8 mouse cellular contexts compared by ENCODE assay signal in genomic region chr14:121103459-121103858, GRCm38 (mm10).
A peak's percentile ranks its signal among the peaks of the same experiment; 100 is the strongest.
DNase-seq lines count a peak whose midpoint lies in the region; ATAC-seq lines count a peak whose summit lies in the region.
"Had no signal": no experiment of that assay in that cellular context is flagged by ENCODE, and none has a peak within 500 bp of the region (broad histone marks: within the 10 kb centered on the region; RNA-seq: fewer than 3 reads in every experiment).

No protein-coding gene starts in this region.

- no peaks in the 10 kb centered on the region for H3K27me3 ChIP-seq in limb, embryonic 12.5 days
- no peaks in the 10 kb centered on the region for H3K27me3 ChIP-seq in limb, embryonic 10.5 days (ENCODE audit: low read depth, poor library complexity, severe bottlenecking)
- H3K27me3 ChIP-seq in embryonic facial prominence, embryonic 10.5 days (replicated peaks; ENCODE audit: low read depth, poor library complexity, severe bottlenecking) = no peaks in the 10 kb centered on the region
- H3K27me3 ChIP-seq: liver, embryonic 12.5 days had no signal

- peak overlapping the region; percentile 60 for H3K27ac ChIP-seq in limb, embryonic 12.5 days
- H3K27ac ChIP-seq in limb, embryonic 10.5 days = no peak overlapping the region
- peak overlapping the region; percentile 40 for H3K27ac ChIP-seq in embryonic facial prominence, embryonic 10.5 days (replicated peaks)
- H3K27ac ChIP-seq: liver, embryonic 12.5 days had no signal

- H3K4me1 ChIP-seq in limb, embryonic 12.5 days (replicated peaks) = peaks cover 87% of the 10 kb centered on the region
- H3K4me1 ChIP-seq in limb, embryonic 10.5 days = peaks cover 90% of the 10 kb centered on the region
- H3K4me1 ChIP-seq in embryonic facial prominence, embryonic 10.5 days = peaks cover 95% of the 10 kb centered on the region

- no peak for DNase-seq in limb, embryonic 10.5 days (ENCODE audit: low spot score)
- DNase-seq in embryonic facial prominence, embryonic 10.5 days (ENCODE audit: low spot score) = peak; percentile 41
- peak; percentile 84 for DNase-seq in kidney, adult 9 months
- DNase-seq in lung, postnatal 4 days = peak; percentile 31 to 55
- DNase-seq in embryo, embryonic 10 days (ENCODE audit: low spot score) = no peak

- no peak overlapping the region for H3K4me2 ChIP-seq in limb, embryonic 12.5 days
- H3K4me2 ChIP-seq: liver, embryonic 12.5 days had no signal

- 42% methylated on average over 9 of the region's 9 CpGs for WGBS in limb, embryonic 12.5 days
- 85% methylated on average over 9 of the region's 9 CpGs for WGBS in limb, embryonic 10.5 days
- WGBS in embryonic facial prominence, embryonic 10.5 days = 63% methylated on average over 9 of the region's 9 CpGs

- H3K4me3 ChIP-seq in limb, embryonic 12.5 days (replicated peaks) = no peak overlapping the region
- no peak overlapping the region for H3K4me3 ChIP-seq in limb, embryonic 10.5 days
- no peak overlapping the region for H3K4me3 ChIP-seq in embryonic facial prominence, embryonic 10.5 days
- H3K4me3 ChIP-seq: liver, embryonic 12.5 days had no signal

- no peaks in the 10 kb centered on the region for H3K9me3 ChIP-seq in limb, embryonic 12.5 days
- no peaks in the 10 kb centered on the region for H3K9me3 ChIP-seq in limb, embryonic 10.5 days (replicated peaks)
- H3K9me3 ChIP-seq in embryonic facial prominence, embryonic 10.5 days = no peaks in the 10 kb centered on the region
- H3K9me3 ChIP-seq: liver, embryonic 12.5 days had no signal

- no peak for ATAC-seq in limb, embryonic 12.5 days (ENCODE audit: insufficient number of reproducible peaks, insufficient read depth, low FRiP score, low TSS enrichment, low read depth)
- no peak for ATAC-seq in granulocyte monocyte progenitor cell, adult 5-6 weeks (replicated peaks; ENCODE audit: poor library complexity, severe bottlenecking)
- ATAC-seq: liver, embryonic 12.5 days had no signal

- H3K9ac ChIP-seq in limb, embryonic 12.5 days (replicated peaks) = no peak overlapping the region
- H3K9ac ChIP-seq: liver, embryonic 12.5 days had no signal

- peaks cover 23% of the 10 kb centered on the region for H3K36me3 ChIP-seq in limb, embryonic 12.5 days
- peaks cover 37% of the 10 kb centered on the region for H3K36me3 ChIP-seq in limb, embryonic 10.5 days
- peaks cover 29% of the 10 kb centered on the region for H3K36me3 ChIP-seq in embryonic facial prominence, embryonic 10.5 days (replicated peaks)

Comparison
In these comparisons a context has a peak if more than half of its experiments do, and no peak if none do; other contexts are left out.
1. DNase-seq: peak in embryonic facial prominence, embryonic 10.5 days (single experiment), kidney, adult 9 months (single experiment) and lung, postnatal 4 days (2 of 2); none in limb, embryonic 10.5 days (single experiment) and embryo, embryonic 10 days (single experiment).